Mouse (Mus musculus): ENCODE results near the gene Fam71e1.

- no peak for TF ChIP-seq CTCF (IDR thresholded peaks at IDR 0.05 in 2 of 3, conservative IDR thresholded peaks at IDR 0.05 in 1 of 3; ENCODE audit: control insufficient read depth in 1 of 3, insufficient read depth in 1 of 3, low read depth in 2 of 3, low read length in 3 of 3, poor library complexity in 1 of 3, severe bottlenecking in 1 of 3)
- no peak for TF ChIP-seq POLR2A (IDR thresholded peaks at IDR 0.05; ENCODE audit: control insufficient read depth in 1 of 2, insufficient read depth in 1 of 2, low read depth in 1 of 2, low read length in 2 of 2, poor library complexity in 1 of 2)
- TF ChIP-seq POLR2AphosphoS2 (IDR thresholded peaks at IDR 0.05; ENCODE audit: low read length), result no peak
- no peak for TF ChIP-seq NRF1 (IDR thresholded peaks at IDR 0.05; ENCODE audit: insufficient read depth, low read depth, low read length, poor library complexity, severe bottlenecking)
- TF ChIP-seq EP300 (IDR thresholded peaks at IDR 0.05; ENCODE audit: low read depth in 1 of 2, low read length in 2 of 2), result no peak
- no peak for TF ChIP-seq UBTF (IDR thresholded peaks at IDR 0.05; ENCODE audit: borderline replicate concordance, insufficient read depth, low read depth, low read length)
Observed at GRCm38 (mm10) chr7:44461503-44462217, 34.7 kb upstream of the Fam71e1 start.
